Mouse (Mus musculus) gonadal fat pad, adult 2 months (tissue): Measurements from ENCODE around the gene Gm5141. TPM values are rescaled to one million over a fixed set of nuclear protein-coding genes. Genes with fewer than 3 reads are reported as not detected.
"Not testable (repeated sequence)": the region's sequence is repeated elsewhere in the genome, so short reads cannot be mapped to it uniquely, and the experiment has no call there.

Source experiments
- DNase-seq: peaks from one replicate; pipeline ENCODE4 v3.0.0-alpha.2; 2012; ENCODE audit warnings: low read depth
- polyA plus RNA-seq: library from polyadenylated mRNA; depleted of rRNA; stranded (reverse); fragments of >200 nt; gene quantifications from 2 replicates; pipeline ENCODE4 v1.2.3, GENCODE M21; 2012; rRNA removed

Gene Gm5141
- polyA plus RNA-seq, result 0.35 and 0.71 TPM in 2 replicates

GRCm38 (mm10) chr13:62785199-62786134 lies at the start of gene Gm5141:
Gene Gm5141, minus strand, starts transcription at chr13:62785808.
- DNase-seq, result not testable (repeated sequence)

- no peak for DNase-seq
These were observed 47.7 kb upstream of the Gm5141 start for GRCm38 (mm10) chr13:62833341-62833740.

DNA sequence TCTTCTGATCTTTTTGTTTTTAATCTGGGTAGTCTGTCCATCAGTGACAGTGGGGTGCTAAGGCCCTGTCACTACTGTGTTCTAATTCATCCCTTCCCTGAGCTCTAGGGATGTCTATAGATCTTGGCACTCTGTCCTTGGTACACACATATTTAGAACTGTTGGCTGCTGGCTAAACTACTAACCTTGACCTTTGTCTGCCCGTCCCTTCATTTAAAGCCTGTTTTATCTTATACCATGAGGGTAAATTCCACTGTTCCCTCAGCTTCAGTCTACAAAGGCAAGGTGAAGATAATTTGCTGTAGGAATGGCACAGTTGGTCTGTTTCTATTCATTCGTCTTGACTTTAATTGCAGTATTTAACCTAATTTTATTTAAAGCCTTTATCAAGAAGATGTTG lies 46.6 kb upstream of the Gm5141 start:
- DNase-seq, result no peak

GRCm38 (mm10) chr13:62815705-62816104 lies 30.1 kb upstream of the Gm5141 start:
- DNase-seq, result not testable (repeated sequence)

GRCm38 (mm10) chr13:62812713-62813112 lies 27.1 kb upstream of the Gm5141 start:
- DNase-seq, result no peak

DNA sequence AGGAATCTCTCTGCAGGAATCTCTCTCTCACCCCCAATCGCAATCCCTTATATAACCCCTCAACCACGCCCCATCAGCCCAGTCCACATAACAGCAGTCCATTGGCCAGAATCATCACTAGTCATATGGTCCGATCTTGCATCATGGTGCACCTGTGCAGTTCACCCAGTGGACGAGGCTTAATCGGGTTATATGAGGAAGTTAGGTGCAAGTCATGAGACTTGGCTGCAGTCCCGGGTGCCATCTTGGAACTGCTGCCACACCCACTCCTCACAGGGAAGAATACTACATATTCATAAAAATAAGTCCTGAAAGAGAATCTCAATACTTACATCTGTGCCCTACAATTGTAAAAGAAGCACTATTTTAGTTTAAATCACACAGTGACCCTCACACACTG lies 22.4 kb upstream of the Gm5141 start:
- not testable (repeated sequence) for DNase-seq

DNA sequence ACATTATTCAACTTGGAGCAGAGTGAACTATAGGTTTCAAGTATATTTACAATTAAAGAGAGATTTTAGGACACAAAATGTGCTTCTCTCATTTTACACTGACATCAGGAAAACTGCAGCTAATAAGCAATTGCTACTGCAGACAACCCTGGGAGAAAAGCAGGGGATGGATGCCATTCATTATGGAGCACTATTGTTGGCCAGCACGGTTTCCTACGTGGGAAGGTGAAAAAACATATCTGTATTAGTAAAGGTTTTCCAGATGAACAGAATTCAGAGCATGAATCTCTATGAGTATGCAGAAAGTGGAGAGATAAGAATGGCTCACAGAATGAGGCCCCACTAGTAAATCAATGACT lies 506 bp upstream of the Gm5141 start:
- not testable (repeated sequence) for DNase-seq

- not testable (repeated sequence) for DNase-seq
These were observed 21.8 kb downstream of the Gm5141 start for GRCm38 (mm10) chr13:62763806-62764205.

DNA sequence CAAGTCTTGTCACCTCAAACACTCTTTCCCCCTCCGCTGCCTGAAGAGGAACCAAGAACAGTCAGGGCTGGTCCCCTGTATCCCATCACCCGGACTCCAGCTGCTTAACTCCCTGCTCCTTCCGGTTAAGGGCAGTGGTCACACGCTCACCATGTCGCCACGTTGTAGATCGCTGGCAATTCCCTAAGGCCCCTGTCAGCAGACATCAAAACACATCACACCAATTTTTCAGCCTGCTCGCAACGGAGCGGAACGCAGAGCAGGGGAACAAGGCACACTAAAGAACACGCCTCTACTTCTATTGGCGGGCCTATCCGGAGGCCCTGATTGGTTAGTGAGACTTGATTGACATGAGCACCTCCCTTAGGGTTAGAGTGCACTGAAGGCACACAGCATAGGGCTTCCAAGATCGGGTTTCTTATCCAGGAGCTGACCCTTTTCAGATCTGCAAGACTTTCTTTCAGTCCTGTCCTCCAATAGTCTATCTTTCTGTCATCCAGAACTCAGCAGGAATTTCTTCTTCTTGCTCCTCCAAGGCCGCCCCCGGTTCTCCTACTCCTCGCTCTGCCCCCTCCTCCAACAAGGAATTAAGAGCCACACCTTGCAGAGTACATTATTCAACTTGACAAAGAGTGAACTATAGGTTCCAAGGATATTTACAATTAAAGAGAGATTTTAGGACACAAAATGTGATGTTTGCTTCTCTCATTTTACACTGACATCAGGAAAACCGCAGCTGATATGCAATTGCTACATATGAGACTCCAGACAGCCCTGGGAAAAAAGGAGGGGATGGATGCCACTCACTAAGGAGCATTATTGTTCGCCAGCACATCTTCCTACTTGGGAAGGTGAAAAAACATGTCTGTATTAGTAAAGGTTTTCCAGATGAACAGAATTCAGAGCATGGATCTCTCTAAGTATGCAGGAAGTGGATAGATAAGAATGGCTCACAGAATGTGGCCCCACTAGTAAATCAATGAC lies 24.9 kb downstream of the Gm5141 start, which contains the start of gene Platr25:
TSS of gene Platr25 (minus strand) at position 278 of the 984 bp plus-strand sequence.
- not testable (repeated sequence) for DNase-seq

DNA sequence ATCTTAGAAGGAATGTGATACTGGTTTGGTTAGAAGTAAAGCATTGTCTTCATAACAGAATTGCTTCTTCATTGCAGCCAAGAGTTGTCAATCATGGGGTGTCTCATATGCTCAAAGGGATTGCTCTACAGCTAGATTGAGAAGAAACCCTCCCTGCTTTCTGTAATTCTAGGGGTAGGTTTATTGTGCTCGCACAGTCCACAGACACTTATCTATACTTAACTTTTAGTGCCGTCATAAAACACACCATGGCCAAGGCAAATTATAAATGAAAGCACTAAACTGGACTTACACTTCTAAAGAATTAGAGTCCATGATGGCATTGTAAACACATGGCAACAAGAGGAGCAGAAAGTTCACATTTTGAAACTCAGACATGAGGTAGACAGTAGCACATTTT lies 52.3 kb downstream of the Gm5141 start:
- no peak for DNase-seq

Other genes starting within 250 kb of the Gm5141 start
- gene Zfp935, start 227.3 kb downstream of the Gm5141 start, polyA plus RNA-seq, result not detected in 2 replicates
- gene Zfp934, start 214.6 kb downstream of the Gm5141 start, polyA plus RNA-seq, result 1.3 and 1.9 TPM in 2 replicates
- 0.16 and 0.62 TPM in 2 replicates for gene 6720489N17Rik, start 161.6 kb downstream of the Gm5141 start, polyA plus RNA-seq
- gene Platr25, start 25.1 kb downstream of the Gm5141 start, polyA plus RNA-seq, result 1.1 and 1.3 TPM in 2 replicates
- 2.8 and 4.5 TPM in 2 replicates for gene Fbp2, start 72.6 kb upstream of the Gm5141 start, polyA plus RNA-seq
- gene Fbp1, start 102.5 kb upstream of the Gm5141 start, polyA plus RNA-seq, result 5.2 and 9.8 TPM in 2 replicates
- 54.7 and 80.6 TPM in 2 replicates for gene 2010111I01Rik, start 179.1 kb upstream of the Gm5141 start, polyA plus RNA-seq